Mouse (Mus musculus): ENCODE data around the gene Igsf21. TPM values are rescaled to one million over a fixed set of nuclear protein-coding genes. Genes with fewer than 3 reads are reported as not detected.

Igsf21 gene
- polyA plus RNA-seq, 1 experiment from 2014 or later, result 50.8 TPM

DNA sequence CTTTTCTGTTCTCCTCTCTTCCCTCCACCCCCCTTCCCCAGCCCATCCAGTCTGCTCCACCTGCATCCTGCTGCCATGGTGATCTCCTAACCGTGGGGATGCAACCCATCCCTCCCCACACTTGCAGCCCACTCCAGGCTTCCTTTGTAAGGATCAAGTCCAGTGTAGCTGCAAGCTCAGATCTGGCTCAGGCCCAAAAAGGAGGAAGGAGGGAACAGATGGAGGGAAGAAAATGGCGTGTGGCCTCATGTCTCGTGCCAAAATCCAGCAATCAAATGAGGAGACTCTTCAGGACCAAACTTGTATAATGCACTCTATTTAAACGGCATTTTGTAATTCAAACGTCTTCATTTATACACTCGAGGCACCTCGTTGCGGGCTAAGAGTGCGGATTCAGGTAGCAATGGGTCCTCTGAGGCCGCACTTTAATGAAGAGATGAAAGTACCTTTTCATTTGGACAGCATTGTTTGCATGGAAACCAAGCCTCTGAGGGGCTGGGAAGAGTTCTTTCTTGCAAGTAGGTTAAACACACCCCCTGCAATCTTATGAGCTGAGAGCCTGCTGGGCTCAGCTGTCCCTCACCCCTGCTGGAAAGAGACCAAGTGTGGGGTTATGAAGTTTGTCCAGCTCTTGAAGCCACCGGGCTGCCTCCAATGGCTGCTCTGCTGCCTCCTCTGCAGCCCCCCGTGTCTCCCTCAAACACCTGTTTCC lies 169.6 kb downstream of the Igsf21 start:
- peak; percentile 74 for ATAC-seq (replicated peaks)
- Histone ChIP-seq H3K4me3 (no peak overlapping the region), H3K36me3 (no peaks in the 10 kb centered on the region), H3K27me3 (no peaks in the 10 kb centered on the region), H3K9ac (replicated peaks) (no peak overlapping the region), H3K4me2 (replicated peaks) (no peak overlapping the region), H3K27ac (replicated peaks) (peak overlapping the region; percentile 82), H3K4me1 (peaks cover 22% of the 10 kb centered on the region), H3K9me3 (no peaks in the 10 kb centered on the region)
- WGBS, result 14% methylated on average over 12 of the region's 12 CpGs

DNA sequence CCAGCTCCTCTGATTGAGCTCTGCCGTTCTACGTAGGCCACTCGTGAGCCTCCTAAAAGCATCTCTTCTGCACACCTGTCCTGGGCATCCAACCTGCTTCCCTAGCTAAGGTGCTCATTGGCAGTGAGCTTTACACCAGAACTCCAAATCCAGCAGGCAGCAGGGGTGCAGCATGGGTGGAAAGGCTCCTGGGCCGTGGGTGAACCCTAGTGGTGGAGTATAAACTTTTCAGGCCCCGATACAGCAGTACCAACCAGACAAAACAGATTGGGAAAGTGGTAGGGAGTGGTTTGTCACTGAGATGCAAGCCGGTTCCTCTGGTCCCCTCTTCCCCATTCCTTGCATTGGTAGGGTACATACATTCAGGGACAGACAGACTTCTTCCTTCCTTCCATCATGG lies 170.2 kb downstream of the Igsf21 start:
- 65% methylated on average over 6 of the region's 6 CpGs for WGBS
- Histone ChIP-seq H3K27ac (replicated peaks) (peak overlapping the region; percentile 82), H3K9ac (replicated peaks) (no peak overlapping the region), H3K36me3 (no peaks in the 10 kb centered on the region), H3K27me3 (no peaks in the 10 kb centered on the region), H3K4me3 (no peak overlapping the region), H3K4me1 (peaks cover 22% of the 10 kb centered on the region), H3K4me2 (replicated peaks) (no peak overlapping the region), H3K9me3 (no peaks in the 10 kb centered on the region)
- peak; percentile 30 for ATAC-seq (replicated peaks)

DNA sequence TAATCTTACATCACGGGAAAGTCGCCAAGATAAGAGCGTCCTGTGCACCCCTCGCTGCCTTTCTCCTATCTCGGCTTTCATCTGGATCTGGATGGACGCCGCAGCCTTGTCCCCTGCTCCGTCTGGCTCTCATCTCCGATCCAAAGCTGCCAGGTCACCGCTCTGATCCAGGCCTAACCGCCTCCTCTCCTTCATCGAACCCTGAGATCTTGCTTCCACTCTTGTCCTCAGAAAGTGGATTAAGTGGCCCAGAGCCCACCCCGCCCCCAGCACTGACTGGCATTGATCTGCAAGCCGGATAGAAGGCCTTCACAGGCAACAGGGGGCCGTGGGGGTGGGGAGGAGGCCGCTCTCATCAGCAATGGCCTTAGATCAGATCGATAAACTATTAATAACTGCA lies 175.5 kb downstream of the Igsf21 start:
- no peak overlapping the region for H3K4me3 ChIP-seq
- no peak overlapping the region for H3K4me2 ChIP-seq (replicated peaks)
- no peaks in the 10 kb centered on the region for H3K27me3 ChIP-seq
- peaks cover 24% of the 10 kb centered on the region for H3K4me1 ChIP-seq
- no peaks in the 10 kb centered on the region for H3K36me3 ChIP-seq
- no peak for ATAC-seq (replicated peaks)
- peak overlapping the region; percentile 73 for H3K27ac ChIP-seq (replicated peaks)
- 26% methylated on average over 17 of the region's 17 CpGs for WGBS
- H3K9me3 ChIP-seq, result no peaks in the 10 kb centered on the region
- no peak overlapping the region for H3K9ac ChIP-seq (replicated peaks)

DNA sequence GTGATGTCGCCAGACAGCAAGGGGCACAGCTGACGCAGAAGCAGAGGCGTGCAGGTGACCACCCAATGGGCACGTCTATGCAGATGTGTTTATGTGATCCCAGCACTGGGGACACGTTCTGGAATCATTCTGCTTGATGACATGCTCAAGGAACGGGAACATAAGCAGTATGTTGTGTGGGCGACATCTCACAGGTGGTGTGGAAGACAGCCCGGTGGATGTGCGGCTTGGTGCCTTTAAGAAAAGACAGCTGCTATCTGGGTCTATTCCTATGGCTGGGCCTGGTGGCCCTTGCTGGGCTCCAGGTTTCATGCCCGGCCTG lies 176.3 kb downstream of the Igsf21 start:
- peak; percentile 7; the same call in 1 of the 2 replicates for ATAC-seq (replicated peaks)
- H3K4me2 ChIP-seq (replicated peaks), result no peak overlapping the region
- H3K4me3 ChIP-seq, result no peak overlapping the region
- H3K36me3 ChIP-seq, result no peaks in the 10 kb centered on the region
- WGBS, result 31% methylated on average over 10 of the region's 10 CpGs
- no peak overlapping the region for H3K9ac ChIP-seq (replicated peaks)
- peak overlapping the region; percentile 73 for H3K27ac ChIP-seq (replicated peaks)
- H3K4me1 ChIP-seq, result peaks cover 24% of the 10 kb centered on the region
- no peaks in the 10 kb centered on the region for H3K27me3 ChIP-seq
- no peaks in the 10 kb centered on the region for H3K9me3 ChIP-seq

DNA sequence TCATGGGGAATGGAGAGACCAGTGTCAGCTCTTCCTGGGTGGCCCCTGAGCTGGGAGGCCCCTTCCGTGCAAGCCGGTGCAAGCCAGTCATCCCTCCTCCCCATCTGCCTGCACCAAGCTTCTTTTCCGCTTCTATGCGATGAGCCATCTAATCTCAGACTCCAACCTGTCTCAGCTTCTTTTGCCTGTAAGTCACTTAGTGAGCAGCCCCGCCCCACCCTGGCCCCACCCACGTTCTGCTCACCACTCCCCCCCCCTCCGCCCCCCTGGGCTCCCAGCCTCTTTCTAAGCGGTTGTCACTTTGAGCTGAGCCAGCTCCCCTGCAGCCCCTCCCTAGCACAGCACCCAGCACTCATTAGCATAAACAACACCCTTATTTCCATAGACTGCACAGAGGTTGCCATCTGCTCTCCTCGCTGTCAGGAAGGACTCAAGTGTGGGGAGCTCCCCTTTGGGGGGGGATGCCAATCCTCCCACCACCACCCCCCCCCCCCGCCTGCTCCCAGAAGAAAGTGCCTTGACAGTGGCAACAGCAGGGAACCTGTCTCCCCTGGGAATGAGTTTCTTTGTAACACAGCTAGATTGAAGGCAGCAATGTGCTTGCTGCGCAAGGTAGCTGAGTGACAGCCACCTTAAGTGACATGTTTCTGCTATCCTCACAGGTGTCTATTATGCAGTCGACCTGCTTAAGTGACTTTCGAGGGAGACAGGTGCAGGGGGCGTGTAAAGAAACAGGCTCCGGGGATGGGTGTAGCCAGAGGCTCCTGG lies 176.8 kb downstream of the Igsf21 start:
- Histone ChIP-seq H3K9ac (replicated peaks) (no peak overlapping the region), H3K4me1 (peaks cover 24% of the 10 kb centered on the region), H3K36me3 (no peaks in the 10 kb centered on the region), H3K4me3 (no peak overlapping the region), H3K9me3 (no peaks in the 10 kb centered on the region), H3K4me2 (replicated peaks) (peak overlapping the region; percentile 22; the same call in 1 of the 2 replicates), H3K27ac (replicated peaks) (peak overlapping the region; percentile 73), H3K27me3 (no peaks in the 10 kb centered on the region)
- 6% methylated on average over 14 of the region's 15 CpGs for WGBS
- ATAC-seq (replicated peaks), result peak; percentile 96

DNA sequence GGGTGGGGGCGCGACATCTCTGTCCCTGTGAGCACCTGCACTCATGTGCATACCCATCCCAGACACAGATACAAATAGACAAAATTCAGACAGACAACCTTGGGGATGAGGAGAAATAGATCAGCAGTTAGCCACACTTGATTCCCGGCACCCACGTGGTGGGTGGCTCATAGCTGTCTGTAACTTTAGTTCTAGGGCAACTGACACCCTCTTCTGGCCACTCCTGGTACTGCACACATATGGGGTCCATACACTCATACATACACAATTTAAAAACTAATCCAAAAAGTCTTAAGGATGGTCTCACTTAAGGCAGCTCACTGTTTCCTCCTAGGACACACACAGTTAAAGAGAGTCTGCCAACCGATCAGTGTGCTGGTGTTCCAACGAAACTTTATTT lies 178.1 kb downstream of the Igsf21 start:
- Histone ChIP-seq H3K4me2 (replicated peaks) (no peak overlapping the region), H3K9me3 (no peaks in the 10 kb centered on the region), H3K4me1 (peaks cover 25% of the 10 kb centered on the region), H3K4me3 (no peak overlapping the region), H3K27ac (replicated peaks) (no peak overlapping the region), H3K9ac (replicated peaks) (no peak overlapping the region), H3K27me3 (no peaks in the 10 kb centered on the region), H3K36me3 (no peaks in the 10 kb centered on the region)
- no peak for ATAC-seq (replicated peaks)
- WGBS, result 96% methylated on average over 6 of the region's 6 CpGs

DNA sequence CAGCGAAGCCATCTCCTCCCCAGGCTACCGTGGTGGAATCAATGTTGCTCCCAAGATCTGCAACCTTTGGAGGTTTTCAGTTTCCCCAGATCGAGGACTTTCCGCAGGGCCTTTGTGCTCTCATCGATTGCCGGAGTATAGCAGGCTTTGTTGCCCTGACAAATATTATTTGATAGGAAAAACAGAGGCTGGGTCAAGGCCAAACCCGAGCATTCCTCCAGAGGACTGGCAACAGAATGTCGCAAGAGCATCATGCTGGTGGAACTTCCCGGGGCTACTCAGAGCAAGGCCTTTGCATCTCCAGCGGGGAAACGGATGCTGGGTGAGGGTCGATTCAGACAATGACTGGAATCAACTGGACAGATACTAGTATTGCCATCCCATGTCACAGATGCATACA lies 180.6 kb downstream of the Igsf21 start:
- H3K27ac ChIP-seq (replicated peaks), result no peak overlapping the region
- WGBS, result 89% methylated on average over 12 of the region's 12 CpGs
- H3K27me3 ChIP-seq, result no peaks in the 10 kb centered on the region

DNA sequence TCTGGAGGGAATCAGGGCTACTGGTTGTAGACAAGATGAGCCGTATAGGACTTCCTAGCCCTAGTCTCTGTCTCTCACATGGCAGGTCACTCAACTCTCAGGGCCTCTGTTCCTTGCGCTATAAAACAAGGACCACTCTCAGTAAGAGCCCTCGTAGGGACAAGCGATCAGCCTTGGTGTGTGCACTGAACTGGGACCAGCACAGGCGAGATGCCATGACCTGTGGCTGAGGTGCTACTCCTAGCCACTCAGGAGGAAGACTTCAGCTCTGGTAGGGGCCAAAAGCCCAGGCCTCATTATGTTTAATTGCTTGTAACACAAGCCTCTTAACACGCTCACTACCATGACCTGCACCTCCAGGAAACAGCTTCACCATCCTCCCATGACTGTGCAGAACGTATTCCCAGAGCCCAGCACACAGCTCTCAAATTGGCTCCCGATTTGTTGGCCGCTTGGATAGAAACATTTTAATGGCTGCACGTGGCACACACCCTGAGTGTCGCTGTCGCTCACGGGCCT lies 183.4 kb downstream of the Igsf21 start:
- no peak overlapping the region for H3K9ac ChIP-seq (replicated peaks)
- no peak overlapping the region for H3K27ac ChIP-seq (replicated peaks)
- H3K9me3 ChIP-seq, result no peaks in the 10 kb centered on the region
- 0 out of 2 replicates have a peak, but pooled peaks cover 3% of the 10 kb centered on the region for H3K4me1 ChIP-seq
- H3K4me2 ChIP-seq (replicated peaks), result no peak overlapping the region
- no peak for ATAC-seq (replicated peaks)
- no peaks in the 10 kb centered on the region for H3K27me3 ChIP-seq
- no peaks in the 10 kb centered on the region for H3K36me3 ChIP-seq
- 77% methylated on average over 13 of the region's 13 CpGs for whole genome bisulfite sequencing
- H3K4me3 ChIP-seq, result no peak overlapping the region

More for the DNA sequence above, 180.6 kb downstream of the Igsf21 start:
- Histone ChIP-seq H3K36me3 (no peaks in the 10 kb centered on the region), H3K9me3 (no peaks in the 10 kb centered on the region), H3K4me2 (replicated peaks) (no peak overlapping the region), H3K4me1 (peaks cover 25% of the 10 kb centered on the region), H3K4me3 (no peak overlapping the region), H3K9ac (replicated peaks) (no peak overlapping the region)
- no peak for ATAC-seq (replicated peaks)

DNA sequence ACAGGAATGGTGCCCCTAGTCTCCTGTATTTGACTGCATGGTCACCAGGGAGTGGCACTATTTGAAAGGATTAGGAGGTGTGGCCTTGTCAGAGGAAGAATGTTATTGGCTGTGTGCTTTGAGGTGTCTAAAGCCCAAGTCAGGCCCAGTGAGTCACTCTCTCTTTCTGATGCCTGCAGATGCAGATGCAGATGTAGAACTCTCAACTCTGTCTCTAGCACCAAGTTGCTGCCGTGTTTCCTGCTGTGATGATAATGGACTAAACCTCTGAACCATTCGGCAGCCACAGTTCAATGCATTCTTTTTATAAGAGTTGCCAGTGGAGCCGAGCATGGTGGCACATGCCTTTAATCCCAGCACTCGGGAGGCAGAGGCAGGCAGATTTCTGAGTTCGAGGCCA lies 186.3 kb downstream of the Igsf21 start:
- H3K4me3 ChIP-seq, result no peak overlapping the region
- no peaks in the 10 kb centered on the region for H3K36me3 ChIP-seq
- H3K4me1 ChIP-seq, result 0 out of 2 replicates have a peak, but pooled peaks cover 3% of the 10 kb centered on the region
- H3K9ac ChIP-seq (replicated peaks), result no peak overlapping the region
- no peaks in the 10 kb centered on the region for H3K9me3 ChIP-seq
- H3K4me2 ChIP-seq (replicated peaks), result no peak overlapping the region
- H3K27ac ChIP-seq (replicated peaks), result no peak overlapping the region
- no peak for ATAC-seq (replicated peaks)
- 81% methylated on average over 5 of the region's 5 CpGs for WGBS
- no peaks in the 10 kb centered on the region for H3K27me3 ChIP-seq

DNA sequence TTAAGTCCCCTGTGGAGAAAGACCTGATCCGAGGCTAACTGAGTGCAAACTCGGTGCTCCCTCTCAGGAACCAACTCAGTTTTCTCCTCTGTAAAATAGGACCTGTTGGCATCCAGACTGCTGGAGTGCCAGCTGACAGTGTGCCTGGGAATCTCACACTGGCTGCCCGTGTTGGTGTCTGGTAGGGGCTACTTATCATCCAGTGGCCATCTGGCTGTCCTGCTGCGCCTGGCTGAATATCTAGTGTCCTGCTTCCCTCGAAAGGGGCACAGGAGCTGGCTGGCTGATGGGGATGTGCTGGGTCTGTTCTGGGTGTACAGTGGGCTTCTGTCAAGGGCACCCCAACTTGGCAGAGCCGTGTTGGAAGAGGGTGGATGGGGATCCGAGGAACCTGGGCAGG lies 193.5 kb downstream of the Igsf21 start:
- H3K9me3 ChIP-seq, result no peaks in the 10 kb centered on the region
- no peak overlapping the region for H3K9ac ChIP-seq (replicated peaks)
- peaks cover 4% of the 10 kb centered on the region for H3K4me1 ChIP-seq
- ATAC-seq (replicated peaks), result no peak
- no peaks in the 10 kb centered on the region for H3K36me3 ChIP-seq
- no peak overlapping the region for H3K4me3 ChIP-seq
- 79% methylated on average over 7 of the region's 7 CpGs for WGBS
- H3K27ac ChIP-seq (replicated peaks), result no peak overlapping the region
- H3K27me3 ChIP-seq, result no peaks in the 10 kb centered on the region
- no peak overlapping the region for H3K4me2 ChIP-seq (replicated peaks)

DNA sequence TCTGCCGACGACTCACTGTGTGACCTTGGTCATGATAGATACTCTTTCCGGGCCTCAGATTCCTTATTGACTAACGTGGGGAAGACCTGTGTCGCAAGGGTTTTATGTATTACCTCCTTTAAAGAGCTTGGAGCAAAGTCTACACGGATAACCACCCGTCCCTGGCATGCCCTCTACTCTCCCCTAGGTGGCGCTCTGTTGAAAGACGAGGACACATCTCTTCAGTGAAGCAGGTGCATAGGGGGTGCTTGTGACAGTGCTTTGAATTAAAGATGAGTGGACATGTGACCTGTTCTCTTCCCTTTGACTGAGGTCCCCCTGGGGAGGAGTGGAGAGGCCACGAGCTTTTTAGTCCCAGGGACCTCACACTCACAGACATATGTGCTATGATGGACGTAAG lies 194.0 kb downstream of the Igsf21 start:
- no peak overlapping the region for H3K4me2 ChIP-seq (replicated peaks)
- H3K4me1 ChIP-seq, result peaks cover 7% of the 10 kb centered on the region
- 63% methylated on average over 11 of the region's 11 CpGs for WGBS
- no peaks in the 10 kb centered on the region for H3K9me3 ChIP-seq
- no peak overlapping the region for H3K27ac ChIP-seq (replicated peaks)
- H3K27me3 ChIP-seq, result no peaks in the 10 kb centered on the region
- ATAC-seq (replicated peaks), result no peak
- H3K9ac ChIP-seq (replicated peaks), result no peak overlapping the region
- no peaks in the 10 kb centered on the region for H3K36me3 ChIP-seq
- H3K4me3 ChIP-seq, result no peak overlapping the region

DNA sequence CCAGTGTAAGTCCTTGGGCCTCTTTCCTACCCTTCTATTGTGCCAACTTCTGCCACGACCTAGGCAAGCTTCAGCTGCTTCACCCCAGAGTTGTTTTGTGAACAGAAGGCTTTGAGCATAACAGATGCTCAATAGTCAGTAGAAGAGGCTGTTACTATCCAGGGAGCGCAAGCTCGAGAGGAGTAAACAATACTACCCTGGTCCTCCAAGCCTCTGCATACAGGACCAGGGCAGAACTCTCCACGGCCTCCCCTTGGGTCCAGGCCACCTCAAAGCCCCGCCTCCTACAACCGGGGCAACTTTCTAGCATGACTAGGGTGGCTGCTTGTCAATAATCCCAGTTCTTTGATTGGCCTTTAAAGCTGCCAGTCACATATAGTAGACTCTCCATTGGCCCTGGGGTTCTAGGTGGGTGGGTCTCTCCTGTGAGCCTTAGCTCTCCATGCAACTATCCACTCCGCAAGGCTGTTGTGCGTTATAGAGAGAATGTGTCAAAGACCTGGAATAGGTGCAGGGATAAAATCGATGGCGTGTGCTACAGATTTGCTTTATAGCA lies 198.7 kb downstream of the Igsf21 start:
- 65% methylated on average over 10 of the region's 10 CpGs for WGBS
- Histone ChIP-seq H3K4me3 (no peak overlapping the region), H3K36me3 (no peaks in the 10 kb centered on the region), H3K27ac (replicated peaks) (no peak overlapping the region), H3K9me3 (no peaks in the 10 kb centered on the region), H3K4me1 (peaks cover 12% of the 10 kb centered on the region), H3K27me3 (no peaks in the 10 kb centered on the region), H3K9ac (replicated peaks) (no peak overlapping the region), H3K4me2 (replicated peaks) (no peak overlapping the region)
- ATAC-seq (replicated peaks), result peak; percentile 57; the same call in 1 of the 2 replicates
